Mouse (Mus musculus): ENCODE measurements around the gene Tns4. TPM values are rescaled to one million over a fixed set of nuclear protein-coding genes. Genes with fewer than 3 reads are reported as not detected.

The Tns4 gene
- total and polyA plus RNA-seq, 2 experiments from 2014 or later, result 0.08 to 1.3 TPM

- no peak overlapping the region for H3K4me2 ChIP-seq (ENCODE audit: low read depth, low read length)
- no peaks in the 10 kb centered on the region for H3K9me3 ChIP-seq (ENCODE audit: low read length)
- no peaks in the 10 kb centered on the region for H3K27me3 ChIP-seq (ENCODE audit: insufficient read depth, low read length)
- TF ChIP-seq CTCF (IDR thresholded peaks at IDR 0.05; ENCODE audit: low read depth), result no peak
- H3K4me3 ChIP-seq (ENCODE audit: low read length), result no peak overlapping the region
- DNase-seq (ENCODE audit: low spot score), result no peak
- ATAC-seq, result no peak
- no peak overlapping the region for H3K27ac ChIP-seq
- H3K4me1 ChIP-seq (ENCODE audit: insufficient read depth, low read length), result peaks cover 5% of the 10 kb centered on the region; the same call in 1 of the 2 replicates
- no peaks in the 10 kb centered on the region for H3K36me3 ChIP-seq (ENCODE audit: insufficient read depth, low read length)
- H3K9ac ChIP-seq (replicated peaks; ENCODE audit: low read length), result no peak overlapping the region
- WGBS, result 59% methylated on average over 11 of the region's 11 CpGs
These were observed 22.0 kb upstream of the Tns4 start for GRCm38 (mm10) chr11:99111155-99111554.

GRCm38 (mm10) chr11:99110370-99111110 is 21.4 kb upstream of the Tns4 start:
- peak; percentile 48 for TF ChIP-seq CTCF (IDR thresholded peaks at IDR 0.05; ENCODE audit: low read depth)
- peaks cover 5% of the 10 kb centered on the region; the same call in 1 of the 2 replicates for H3K4me1 ChIP-seq (ENCODE audit: insufficient read depth, low read length)
- no peaks in the 10 kb centered on the region for H3K27me3 ChIP-seq (ENCODE audit: insufficient read depth, low read length)
- 83% methylated on average over 15 of the region's 15 CpGs for WGBS
- H3K27ac ChIP-seq, result no peak overlapping the region
- DNase-seq (ENCODE audit: low spot score), result no peak
- ATAC-seq, result no peak
- no peaks in the 10 kb centered on the region for H3K36me3 ChIP-seq (ENCODE audit: insufficient read depth, low read length)
- no peak overlapping the region for H3K9ac ChIP-seq (replicated peaks; ENCODE audit: low read length)
- no peaks in the 10 kb centered on the region for H3K9me3 ChIP-seq (ENCODE audit: low read length)
- H3K4me3 ChIP-seq (ENCODE audit: low read length), result no peak overlapping the region
- no peak overlapping the region for H3K4me2 ChIP-seq (ENCODE audit: low read depth, low read length)

DNA sequence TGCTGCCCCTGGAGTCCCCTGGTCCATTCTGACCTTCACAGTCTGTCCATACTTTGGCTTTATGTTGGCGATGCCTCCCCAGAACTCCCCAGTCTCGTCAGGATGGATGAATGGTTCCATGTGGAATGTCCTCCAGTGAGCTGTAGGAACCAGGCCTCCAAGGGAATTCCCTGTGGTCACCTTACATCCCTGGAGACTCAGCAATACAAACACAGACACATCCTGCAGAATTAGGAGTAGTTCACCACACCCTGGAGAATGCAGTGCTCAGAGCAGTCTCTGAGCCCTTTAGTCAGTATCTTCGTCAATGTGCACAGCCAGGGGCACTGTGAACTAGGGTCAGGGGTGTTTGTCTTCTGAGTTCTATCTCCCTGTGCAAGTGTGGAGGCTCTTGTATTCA is 19.2 kb upstream of the Tns4 start:
- no peaks in the 10 kb centered on the region for H3K27me3 ChIP-seq (ENCODE audit: insufficient read depth, low read length)
- no peak overlapping the region for H3K9ac ChIP-seq (replicated peaks; ENCODE audit: low read length)
- ATAC-seq (no peak), DNase-seq (ENCODE audit: low spot score) (no peak)
- no peaks in the 10 kb centered on the region for H3K9me3 ChIP-seq (ENCODE audit: low read length)
- no peaks in the 10 kb centered on the region for H3K36me3 ChIP-seq (ENCODE audit: insufficient read depth, low read length)
- 72% methylated on average over 3 of the region's 3 CpGs for WGBS
- H3K27ac ChIP-seq, result no peak overlapping the region
- no peak overlapping the region for H3K4me3 ChIP-seq (ENCODE audit: low read length)
- no peak overlapping the region for H3K4me2 ChIP-seq (ENCODE audit: low read depth, low read length)
- no peak for TF ChIP-seq CTCF (IDR thresholded peaks at IDR 0.05; ENCODE audit: low read depth)
- H3K4me1 ChIP-seq (ENCODE audit: insufficient read depth, low read length), result peaks cover 5% of the 10 kb centered on the region; the same call in 1 of the 2 replicates

- Histone ChIP-seq H3K36me3 (ENCODE audit: insufficient read depth, low read length) (no peaks in the 10 kb centered on the region), H3K9me3 (ENCODE audit: low read length) (no peaks in the 10 kb centered on the region), H3K27ac (no peak overlapping the region), H3K4me2 (ENCODE audit: low read depth, low read length) (no peak overlapping the region), H3K27me3 (ENCODE audit: insufficient read depth, low read length) (no peaks in the 10 kb centered on the region), H3K4me1 (ENCODE audit: insufficient read depth, low read length) (no peaks in the 10 kb centered on the region), H3K4me3 (ENCODE audit: low read length) (no peak overlapping the region), H3K9ac (replicated peaks; ENCODE audit: low read length) (no peak overlapping the region)
- ATAC-seq (no peak), DNase-seq (ENCODE audit: low spot score) (no peak)
- no peak for TF ChIP-seq CTCF (IDR thresholded peaks at IDR 0.05; ENCODE audit: low read depth)
- WGBS, result 74% methylated on average over 12 of the region's 12 CpGs
These were observed 17.0 kb upstream of the Tns4 start for GRCm38 (mm10) chr11:99105981-99106726.

GRCm38 (mm10) chr11:99104609-99105410 is 15.7 kb upstream of the Tns4 start:
- Histone ChIP-seq H3K36me3 (ENCODE audit: insufficient read depth, low read length) (no peaks in the 10 kb centered on the region), H3K9me3 (ENCODE audit: low read length) (no peaks in the 10 kb centered on the region), H3K27ac (no peak overlapping the region), H3K4me1 (ENCODE audit: insufficient read depth, low read length) (no peaks in the 10 kb centered on the region), H3K9ac (replicated peaks; ENCODE audit: low read length) (no peak overlapping the region), H3K4me3 (ENCODE audit: low read length) (no peak overlapping the region), H3K27me3 (ENCODE audit: insufficient read depth, low read length) (no peaks in the 10 kb centered on the region), H3K4me2 (ENCODE audit: low read depth, low read length) (no peak overlapping the region)
- DNase-seq (ENCODE audit: low spot score) (no peak), ATAC-seq (no peak)
- 87% methylated on average over 9 of the region's 9 CpGs for WGBS
- TF ChIP-seq CTCF (IDR thresholded peaks at IDR 0.05; ENCODE audit: low read depth), result no peak

DNA sequence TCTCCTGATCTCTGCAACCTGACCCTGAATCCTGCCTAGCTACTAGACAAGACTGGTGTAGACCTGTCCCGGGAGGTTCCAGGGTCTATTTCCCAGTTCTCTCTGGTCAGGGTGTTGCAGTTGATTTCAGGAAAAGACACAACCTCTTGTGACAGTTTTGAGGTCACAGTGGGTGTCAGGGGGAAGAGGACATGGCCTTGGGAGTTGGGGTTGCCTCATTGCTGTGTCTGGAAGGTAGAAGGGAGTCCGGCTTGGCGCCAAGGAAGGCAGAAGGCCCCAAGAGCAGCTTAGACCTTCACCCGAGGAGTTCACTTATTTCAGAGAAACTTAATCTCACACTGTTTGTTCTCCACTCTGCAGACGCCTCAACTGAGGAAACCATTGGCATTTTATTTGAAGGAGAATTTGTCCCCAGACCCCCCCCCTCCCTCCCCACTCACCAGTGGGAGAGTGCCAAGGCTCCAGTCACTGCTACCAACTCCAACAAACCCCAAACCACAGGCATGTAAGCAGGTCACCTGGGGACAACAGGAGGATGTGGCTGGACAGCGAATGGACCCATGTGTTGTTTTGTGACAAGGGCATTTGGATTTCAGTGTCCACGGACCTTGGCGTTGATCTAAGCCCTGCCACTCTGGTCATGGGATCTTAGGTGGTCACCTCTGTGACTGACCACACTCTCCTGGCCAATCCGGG is 13.6 kb upstream of the Tns4 start:
- Histone ChIP-seq H3K4me3 (ENCODE audit: low read length) (no peak overlapping the region), H3K4me1 (ENCODE audit: insufficient read depth, low read length) (no peaks in the 10 kb centered on the region), H3K9ac (replicated peaks; ENCODE audit: low read length) (no peak overlapping the region), H3K36me3 (ENCODE audit: insufficient read depth, low read length) (no peaks in the 10 kb centered on the region), H3K27ac (no peak overlapping the region), H3K4me2 (ENCODE audit: low read depth, low read length) (no peak overlapping the region), H3K9me3 (ENCODE audit: low read length) (no peaks in the 10 kb centered on the region), H3K27me3 (ENCODE audit: insufficient read depth, low read length) (no peaks in the 10 kb centered on the region)
- DNase-seq (ENCODE audit: low spot score), result no peak
- TF ChIP-seq CTCF (IDR thresholded peaks at IDR 0.05; ENCODE audit: low read depth), result no peak
- 83% methylated on average over 9 of the region's 9 CpGs for WGBS
- ATAC-seq, result no peak
